Mouse (Mus musculus): ENCODE measurements around the gene Snrpe.

DNA sequence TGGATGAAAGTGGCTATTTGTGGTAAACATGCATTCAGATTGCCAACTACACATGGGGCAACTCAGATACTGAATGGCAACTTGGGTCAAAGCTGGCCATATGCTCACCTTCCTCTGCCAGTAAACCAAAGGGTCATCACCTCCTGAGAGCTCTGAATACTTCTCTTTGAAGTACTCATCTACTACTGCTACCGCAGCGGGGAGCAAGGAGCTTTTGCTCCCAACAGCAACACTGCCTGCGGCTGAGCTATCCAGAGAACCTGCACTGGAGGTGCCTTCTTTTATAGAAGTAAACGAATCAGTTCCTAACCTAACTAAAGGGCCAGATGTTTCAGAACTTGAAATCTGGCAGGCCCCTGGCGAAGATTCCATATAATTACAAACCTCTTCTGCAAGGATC is 46.7 kb upstream of the Snrpe start:
- TF ChIP-seq CTCF (IDR thresholded peaks at IDR 0.05; ENCODE audit: extremely low read depth, insufficient read length, insufficient replicate concordance, low read depth, low read length) (no peak), POLR2A (IDR thresholded peaks at IDR 0.05; ENCODE audit: low read depth, low read length) (no peak)

All from small intestine, adult 2 months (tissue).